Mouse (Mus musculus) limb, embryonic 10.5 days (tissue): ENCODE measurements around the gene Pklr. TPM values are rescaled to one million over a fixed set of nuclear protein-coding genes. Genes with fewer than 3 reads are reported as not detected.
A peak's percentile ranks its signal among the peaks of the same experiment; 100 is the strongest.

ENCODE experiments used
- DNase-seq: peaks from one replicate; pipeline ENCODE4 v3.0.0-alpha.2; 2017; ENCODE audit warnings: low spot score
- H3K27ac ChIP-seq: fragments of 300-500 bp; sonication (generic); 2 replicates; pipeline ENCODE4 v1.5.1; 2016; ENCODE audit warnings: mild to moderate bottlenecking
- H3K27me3 ChIP-seq: fragments of 300-500 bp; sonication (generic); 2 replicates; pipeline ENCODE4 v1.6.1; 2016; ENCODE audit warnings: low read depth, mild to moderate bottlenecking; ENCODE audit not compliant: poor library complexity, severe bottlenecking
- H3K36me3 ChIP-seq: fragments of 300-500 bp; sonication (generic); 2 replicates; pipeline ENCODE4 v1.6.1; 2016; ENCODE audit warnings: mild to moderate bottlenecking, moderate library complexity
- H3K4me1 ChIP-seq: fragments of 300-500 bp; sonication (generic); 2 replicates; pipeline ENCODE4 v1.6.1; 2016
- H3K4me3 ChIP-seq: fragments of 300-500 bp; sonication (generic); 2 replicates; pipeline ENCODE4 v1.5.1; 2016; ENCODE audit warnings: mild to moderate bottlenecking, moderate library complexity
- H3K9me3 ChIP-seq: fragments of 300-500 bp; sonication (generic); replicated peaks from 2 replicates; pipeline ENCODE4 v1.6.1; 2016; ENCODE audit warnings: mild to moderate bottlenecking
- WGBS: fragments of 180-500 bp; shearing (Covaris S2); methylation state at CpG from one replicate; pipeline ENCODE4 v1.1.7; 2016; 5-methylcytosine and 5-hydroxymethylcytosine counted together
- polyA plus RNA-seq: library from polyadenylated mRNA; unstranded; fragments of >200 nt; fragmentation: Nextera tagmentation; extraction: Ambion mirVana; gene quantifications from 2 replicates; pipeline ENCODE4 v1.2.1, GENCODE M21; 2016

Gene Pklr
- polyA plus RNA-seq, 1 experiment from 2014 or later, result 3.6 TPM

DNA sequence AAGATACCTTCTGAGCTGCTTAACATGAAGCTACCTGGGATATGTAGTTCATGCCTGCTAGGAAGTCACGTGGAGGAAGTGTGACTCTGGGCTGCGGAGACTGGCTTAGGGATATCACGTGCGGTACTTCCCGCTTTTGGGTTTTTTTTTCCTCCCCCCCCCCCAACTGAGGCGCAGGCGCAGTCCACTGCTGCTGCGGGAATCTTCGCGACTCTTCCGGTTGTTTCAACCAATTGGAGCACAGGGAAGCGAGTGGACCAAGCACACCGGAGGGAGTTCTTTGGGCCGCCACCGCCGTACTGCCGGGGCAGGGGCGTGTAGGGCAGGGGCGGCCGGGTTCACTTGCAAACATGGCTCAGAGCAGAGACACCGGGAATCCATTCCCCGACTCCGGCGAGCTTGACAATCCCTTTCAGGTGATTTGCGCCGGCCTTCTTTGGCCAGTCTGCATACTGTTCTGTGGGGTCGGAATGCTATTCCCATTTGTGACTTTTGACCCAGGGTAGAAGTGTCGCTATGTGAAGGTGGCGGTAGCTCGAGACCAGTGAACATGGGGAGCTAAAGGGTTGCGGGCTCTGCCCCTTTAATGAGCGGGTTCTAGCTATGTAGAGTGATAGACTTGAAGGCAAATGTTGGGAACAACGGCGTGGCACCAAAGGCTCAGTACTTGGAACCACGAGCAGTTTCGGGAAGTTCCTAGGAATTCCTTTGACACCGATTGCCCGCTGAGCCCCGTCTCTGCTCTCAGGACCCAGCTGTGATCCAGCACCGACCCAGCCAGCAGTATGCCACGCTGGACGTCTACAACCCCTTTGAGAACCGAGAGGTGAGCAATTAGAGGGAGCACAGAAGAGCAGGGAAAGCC, 41.5 kb downstream of the Pklr start, which contains the start of gene Scamp3:
Scamp3 (plus strand) TSS at position 232 of the 865 bp plus-strand sequence.
- H3K9me3 ChIP-seq, result no peaks in the 10 kb centered on the region
- H3K27me3 ChIP-seq, result no peaks in the 10 kb centered on the region
- DNase-seq, result peak; percentile 97
- H3K4me1 ChIP-seq, result peaks cover 22% of the 10 kb centered on the region
- WGBS, result under 1% methylated on average over 43 of the region's 43 CpGs
- peaks cover 80% of the 10 kb centered on the region for H3K36me3 ChIP-seq
- peak within 1 kb of the TSS; percentile 75 for H3K4me3 ChIP-seq
- H3K27ac ChIP-seq, result peak within 1 kb of the TSS; percentile 85

- no peaks in the 10 kb centered on the region for H3K9me3 ChIP-seq
- no peak for DNase-seq
- H3K36me3 ChIP-seq, result peaks cover 78% of the 10 kb centered on the region
- no peaks in the 10 kb centered on the region for H3K27me3 ChIP-seq
- peaks cover 27% of the 10 kb centered on the region for H3K4me1 ChIP-seq
- peak overlapping the region; percentile 85 for H3K27ac ChIP-seq
- 11% methylated on average over 6 of the region's 6 CpGs for WGBS
- peak overlapping the region; percentile 75 for H3K4me3 ChIP-seq
These were observed 42.1 kb downstream of the Pklr start for GRCm38 (mm10) chr3:89178107-89178385.

DNA sequence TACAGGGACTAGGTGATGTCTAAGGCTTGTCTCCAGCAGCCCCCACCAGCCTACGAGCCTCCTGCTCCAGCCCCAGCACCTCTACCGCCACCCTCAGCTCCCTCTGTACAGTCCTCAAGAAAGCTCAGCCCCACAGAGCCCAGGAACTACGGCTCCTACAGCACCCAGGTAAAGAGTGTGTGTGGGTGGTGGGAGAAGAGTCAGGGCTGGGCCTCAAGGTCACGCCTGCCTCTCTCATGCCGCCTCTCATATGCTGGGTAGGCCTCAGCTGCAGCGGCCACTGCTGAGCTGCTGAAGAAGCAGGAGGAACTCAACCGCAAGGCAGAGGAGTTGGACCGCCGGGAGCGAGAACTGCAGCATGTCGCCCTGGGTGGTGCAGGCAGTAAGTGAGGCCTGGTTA, 43.1 kb downstream of the Pklr start:
- H3K4me1 ChIP-seq, result peaks cover 37% of the 10 kb centered on the region
- 95% methylated on average over 11 of the region's 11 CpGs for WGBS
- H3K36me3 ChIP-seq, result peaks cover 68% of the 10 kb centered on the region
- H3K4me3 ChIP-seq, result peak overlapping the region; percentile 23; the same call in 1 of the 2 replicates
- no peak overlapping the region for H3K27ac ChIP-seq
- no peaks in the 10 kb centered on the region for H3K9me3 ChIP-seq
- no peak for DNase-seq
- no peaks in the 10 kb centered on the region for H3K27me3 ChIP-seq

DNA sequence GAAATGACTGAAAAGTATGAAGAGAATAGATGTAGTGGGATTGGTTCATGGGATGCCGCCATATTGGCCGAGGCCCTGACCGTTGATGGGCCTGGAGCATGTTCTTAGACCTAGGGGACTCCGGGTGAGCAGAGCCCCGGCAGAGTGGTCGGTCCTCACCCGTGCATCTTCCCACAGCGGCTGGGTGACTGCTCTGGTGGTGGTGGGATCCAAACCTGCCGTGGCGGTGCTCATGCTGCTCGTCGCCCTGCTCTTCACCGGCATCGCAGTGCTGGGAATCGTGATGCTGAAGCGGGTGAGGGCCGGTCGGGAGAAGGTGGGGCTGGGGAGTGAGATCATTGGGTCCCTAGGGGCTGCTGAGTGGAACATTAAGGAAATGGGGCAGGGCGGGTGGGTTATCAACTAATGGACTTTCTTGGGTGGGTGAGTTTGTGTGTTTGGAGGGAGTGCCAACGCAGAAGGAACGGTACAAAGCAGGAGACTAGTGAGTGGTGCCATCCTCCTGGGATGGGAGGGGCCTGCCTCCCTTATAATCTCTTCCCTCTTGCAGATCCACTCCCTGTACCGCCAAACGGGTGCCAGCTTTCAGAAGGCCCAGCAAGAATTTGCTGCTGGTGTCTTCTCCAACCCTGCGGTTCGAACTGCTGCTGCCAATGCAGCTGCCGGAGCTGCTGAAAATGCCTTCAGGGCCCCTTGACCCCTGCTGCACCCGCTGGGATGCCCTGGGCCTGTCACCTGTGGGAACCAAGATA, 46.0 kb downstream of the Pklr start:
- WGBS, result 89% methylated on average over 27 of the region's 27 CpGs
- no peak overlapping the region for H3K4me3 ChIP-seq
- peaks cover 61% of the 10 kb centered on the region for H3K4me1 ChIP-seq
- no peak overlapping the region; the same call in 1 of the 2 replicates for H3K27ac ChIP-seq
- peaks cover 48% of the 10 kb centered on the region for H3K36me3 ChIP-seq
- no peak for DNase-seq
- H3K9me3 ChIP-seq, result no peaks in the 10 kb centered on the region
- H3K27me3 ChIP-seq, result no peaks in the 10 kb centered on the region

- peak overlapping the region; percentile 86 for H3K27ac ChIP-seq
- H3K4me3 ChIP-seq, result peak overlapping the region; percentile 57
- peaks cover 66% of the 10 kb centered on the region for H3K4me1 ChIP-seq
- H3K9me3 ChIP-seq, result no peaks in the 10 kb centered on the region
- DNase-seq, result no peak
- peaks cover 55% of the 10 kb centered on the region for H3K36me3 ChIP-seq
- no peaks in the 10 kb centered on the region for H3K27me3 ChIP-seq
- 40% methylated on average over 7 of the region's 7 CpGs for WGBS
These were observed 46.7 kb downstream of the Pklr start for GRCm38 (mm10) chr3:89182531-89183057.

GRCm38 (mm10) chr3:89183058-89183958, 47.4 kb downstream of the Pklr start, which contains the start of gene Fam189b:
Fam189b (plus strand) TSS chr3:89183143.
- Histone ChIP-seq H3K27me3 (no peaks in the 10 kb centered on the region), H3K36me3 (peaks cover 62% of the 10 kb centered on the region), H3K4me3 (peak within 1 kb of the TSS; percentile 57), H3K9me3 (no peaks in the 10 kb centered on the region), H3K27ac (peak within 1 kb of the TSS; percentile 86), H3K4me1 (peaks cover 67% of the 10 kb centered on the region)
- 7% methylated on average over 39 of the region's 39 CpGs for WGBS
- DNase-seq, result peak; percentile 89

GRCm38 (mm10) chr3:89183959-89184315, 48.0 kb downstream of the Pklr start:
- no peaks in the 10 kb centered on the region for H3K9me3 ChIP-seq
- H3K36me3 ChIP-seq, result peaks cover 66% of the 10 kb centered on the region
- H3K4me1 ChIP-seq, result peaks cover 60% of the 10 kb centered on the region
- DNase-seq, result no peak
- H3K27me3 ChIP-seq, result no peaks in the 10 kb centered on the region
- H3K27ac ChIP-seq, result peak overlapping the region; percentile 86
- 82% methylated on average over 6 of the region's 6 CpGs for WGBS
- H3K4me3 ChIP-seq, result peak overlapping the region; percentile 57

DNA sequence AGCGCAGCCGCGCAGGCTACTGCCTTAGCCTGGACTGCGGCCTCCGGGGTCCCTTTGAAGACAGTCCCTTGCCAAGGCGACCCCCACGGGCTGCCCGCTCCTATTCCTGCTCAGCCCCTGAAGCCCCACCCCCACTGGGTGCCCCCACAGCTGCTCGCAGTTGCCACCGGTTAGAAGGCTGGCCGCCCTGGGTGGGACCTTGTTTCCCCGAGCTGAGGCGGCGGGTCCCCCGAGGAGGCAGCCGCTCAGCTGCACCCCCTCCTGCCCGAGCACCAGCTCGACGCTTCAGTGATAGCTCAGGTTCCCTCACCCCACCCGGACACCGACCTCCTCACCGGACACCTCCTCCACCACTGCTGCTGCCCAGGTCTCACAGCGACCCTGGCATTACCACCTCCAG, 51.3 kb downstream of the Pklr start:
- Histone ChIP-seq H3K4me1 (peaks cover 55% of the 10 kb centered on the region), H3K9me3 (no peaks in the 10 kb centered on the region), H3K27me3 (no peaks in the 10 kb centered on the region), H3K36me3 (peaks cover 34% of the 10 kb centered on the region), H3K27ac (peak overlapping the region; percentile 10; the same call in 1 of the 2 replicates), H3K4me3 (no peak overlapping the region)
- WGBS, result 51% methylated on average over 23 of the region's 23 CpGs
- no peak for DNase-seq

GRCm38 (mm10) chr3:89187690-89188477, 51.9 kb downstream of the Pklr start:
- no peak for DNase-seq
- H3K27me3 ChIP-seq, result no peaks in the 10 kb centered on the region
- H3K9me3 ChIP-seq, result no peaks in the 10 kb centered on the region
- 81% methylated on average over 18 of the region's 18 CpGs for WGBS
- H3K27ac ChIP-seq, result no peak overlapping the region
- peaks cover 27% of the 10 kb centered on the region for H3K36me3 ChIP-seq
- H3K4me3 ChIP-seq, result no peak overlapping the region
- H3K4me1 ChIP-seq, result peaks cover 48% of the 10 kb centered on the region

- DNase-seq, result no peak
- no peak overlapping the region for H3K27ac ChIP-seq
- no peaks in the 10 kb centered on the region for H3K27me3 ChIP-seq
- peaks cover 27% of the 10 kb centered on the region for H3K36me3 ChIP-seq
- WGBS, result 72% methylated on average over 12 of the region's 12 CpGs
- no peak overlapping the region for H3K4me3 ChIP-seq
- H3K4me1 ChIP-seq, result peaks cover 42% of the 10 kb centered on the region
- no peaks in the 10 kb centered on the region for H3K9me3 ChIP-seq
These were observed 52.5 kb downstream of the Pklr start for GRCm38 (mm10) chr3:89188478-89188875.

DNA sequence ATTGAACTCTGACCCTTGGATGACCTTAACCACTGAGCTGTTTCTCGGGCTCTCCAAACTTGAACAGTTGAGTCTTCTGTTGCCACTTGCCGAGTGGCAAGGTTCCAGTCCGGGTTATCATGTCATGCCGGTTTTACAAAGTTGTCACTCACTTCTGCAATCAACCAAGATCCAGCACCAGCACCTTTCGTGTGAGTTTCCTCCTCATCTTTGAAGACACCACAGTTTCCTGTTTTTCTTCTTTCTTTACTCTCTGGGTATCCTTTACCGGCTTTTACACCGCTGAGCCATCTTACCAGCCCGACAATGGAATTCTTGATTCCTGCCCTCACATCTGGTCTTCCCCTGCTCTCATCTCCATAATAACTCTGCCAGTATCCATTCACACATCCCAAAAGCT, 54.5 kb downstream of the Pklr start:
- H3K9me3 ChIP-seq, result no peaks in the 10 kb centered on the region
- no peak for DNase-seq
- 93% methylated on average over 8 of the region's 8 CpGs for WGBS
- no peaks in the 10 kb centered on the region for H3K27me3 ChIP-seq
- H3K36me3 ChIP-seq, result peaks cover 27% of the 10 kb centered on the region
- peaks cover 23% of the 10 kb centered on the region for H3K4me1 ChIP-seq
- no peak overlapping the region for H3K27ac ChIP-seq
- H3K4me3 ChIP-seq, result no peak overlapping the region

DNA sequence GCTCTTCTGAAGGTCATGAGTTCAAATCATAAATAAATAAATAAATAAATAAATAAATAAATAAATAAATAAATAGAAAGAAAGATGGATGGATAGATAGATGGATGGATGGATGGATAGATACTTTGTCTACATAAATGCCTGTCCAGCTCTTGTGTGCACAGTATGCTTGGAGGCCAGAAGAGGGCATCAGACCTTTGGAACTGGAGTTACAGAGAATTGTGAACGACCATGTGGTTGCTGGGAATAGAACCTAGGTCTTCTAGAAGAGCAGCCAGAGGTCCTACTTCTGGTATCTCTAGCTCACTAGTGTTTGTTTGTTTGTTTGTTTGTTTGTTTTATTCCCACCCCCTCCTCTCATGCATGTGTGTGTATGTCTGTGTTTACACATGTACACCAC, 57.4 kb downstream of the Pklr start:
- Histone ChIP-seq H3K27ac (no peak overlapping the region), H3K9me3 (no peaks in the 10 kb centered on the region)
- WGBS, result 72% methylated on average over 1 of the region's 1 CpGs

More for the DNA sequence above, 57.4 kb downstream of the Pklr start:
- DNase-seq, result no peak
- Histone ChIP-seq H3K27me3 (no peaks in the 10 kb centered on the region), H3K4me1 (peaks cover 16% of the 10 kb centered on the region), H3K4me3 (no peak overlapping the region), H3K36me3 (peaks cover 6% of the 10 kb centered on the region)
